Mouse (Mus musculus) liver (tissue): ENCODE results near the gene Selenon.

ENCODE experiments used
- DNase-seq: peaks from one replicate; pipeline ENCODE4 v3.0.0-alpha.2; 2020; ENCODE audit warnings: mixed read lengths

Gene Selenon

GRCm38 (mm10) chr4:134542726-134543125 is 9.2 kb downstream of the Selenon start:
- DNase-seq, result no peak

GRCm38 (mm10) chr4:134538997-134539580 is 12.9 kb downstream of the Selenon start:
- DNase-seq, result no peak

GRCm38 (mm10) chr4:134535787-134536151 is 16.2 kb downstream of the Selenon start:
- no peak for DNase-seq

GRCm38 (mm10) chr4:134534932-134535786 is 16.8 kb downstream of the Selenon start, which contains the start of gene Mtfr1l:
Gene Mtfr1l (minus strand): TSS chr4:134535387.
- DNase-seq, result peak; percentile 99

- DNase-seq, result peak; percentile 84
Measured at GRCm38 (mm10) chr4:134534124-134534886, 17.7 kb downstream of the Selenon start.

- no peak for DNase-seq
Measured at GRCm38 (mm10) chr4:134533421-134533820, 18.5 kb downstream of the Selenon start.

- no peak for DNase-seq
Measured at GRCm38 (mm10) chr4:134532928-134533327, 19.0 kb downstream of the Selenon start.

GRCm38 (mm10) chr4:134526220-134526619 is 25.7 kb downstream of the Selenon start:
- DNase-seq, result no peak

GRCm38 (mm10) chr4:134525806-134526205 is 26.2 kb downstream of the Selenon start:
- DNase-seq, result no peak

GRCm38 (mm10) chr4:134523447-134523846 is 28.5 kb downstream of the Selenon start:
- DNase-seq, result no peak

- DNase-seq, result no peak
Measured at GRCm38 (mm10) chr4:134519281-134519680, 32.7 kb downstream of the Selenon start.

- no peak for DNase-seq
Measured at GRCm38 (mm10) chr4:134518541-134518940, 33.4 kb downstream of the Selenon start.

GRCm38 (mm10) chr4:134517719-134518118 is 34.2 kb downstream of the Selenon start:
- no peak for DNase-seq

- no peak for DNase-seq
Measured at GRCm38 (mm10) chr4:134516981-134517380, 35.0 kb downstream of the Selenon start.

- no peak for DNase-seq
Measured at GRCm38 (mm10) chr4:134515614-134516013, 36.4 kb downstream of the Selenon start.

- DNase-seq, result peak; percentile 55
Measured at GRCm38 (mm10) chr4:134514309-134514930, 37.5 kb downstream of the Selenon start.

- DNase-seq, result peak; percentile 92
Measured at GRCm38 (mm10) chr4:134512798-134513197, 39.2 kb downstream of the Selenon start.

- peak; percentile 24 for DNase-seq
Measured at GRCm38 (mm10) chr4:134511730-134512129, 40.2 kb downstream of the Selenon start.

GRCm38 (mm10) chr4:134510845-134511411 is 41.0 kb downstream of the Selenon start, which contains the start of gene Aunip:
Gene Aunip (plus strand): TSS chr4:134510999.
- peak; percentile 98 for DNase-seq

- no peak for DNase-seq
Measured at GRCm38 (mm10) chr4:134510396-134510795, 41.6 kb downstream of the Selenon start.

GRCm38 (mm10) chr4:134506713-134507112 is 45.3 kb downstream of the Selenon start:
- no peak for DNase-seq

GRCm38 (mm10) chr4:134505966-134506594 is 45.9 kb downstream of the Selenon start:
- DNase-seq, result peak; percentile 80
